Mouse (Mus musculus) neural tube, embryonic 11.5 days (tissue): ENCODE measurements at regions not wholly inside any gene's neighbourhood (a gene's known extent, or its start where the extent isn't known, plus 50 kb on each side); places are given as distances from the start of the nearest gene placed in this dataset.

Experiments used
- ATAC-seq: fragments of 200-750 bp; cut with Nextera tagmentation; 2 replicates; pipeline ENCODE4 v1.8.0; 2017; ENCODE audit warnings: moderate number of reproducible peaks, mild to moderate bottlenecking, moderate TSS enrichment, moderate library complexity; ENCODE audit not compliant: insufficient read depth, low FRiP score, low TSS enrichment
- DNase-seq: peaks from one replicate; pipeline ENCODE4 v3.0.0-alpha.2; 2015; ENCODE audit warnings: low spot score
- H3K27ac ChIP-seq: fragments of 300-500 bp; sonication (generic); 2 replicates; pipeline ENCODE4 v1.5.1; 2014; ENCODE audit warnings: low read depth, mild to moderate bottlenecking, low read length
- H3K27me3 ChIP-seq: fragments of 300-500 bp; sonication (generic); 2 replicates; pipeline ENCODE4 v1.6.1; 2014; ENCODE audit warnings: mild to moderate bottlenecking, low read length, mixed read lengths; ENCODE audit not compliant: control insufficient read depth, insufficient read depth
- H3K36me3 ChIP-seq: fragments of 300-500 bp; sonication (generic); 2 replicates; pipeline ENCODE4 v1.6.1; 2014; ENCODE audit warnings: mild to moderate bottlenecking, low read length, moderate library complexity, mixed read lengths; ENCODE audit not compliant: control insufficient read depth, insufficient read depth
- H3K4me1 ChIP-seq: fragments of 300-500 bp; sonication (generic); 2 replicates; pipeline ENCODE4 v1.6.1; 2014; ENCODE audit warnings: low read length, mixed read lengths; ENCODE audit not compliant: control insufficient read depth, insufficient read depth
- H3K4me2 ChIP-seq: fragments of 300-500 bp; sonication (generic); 2 replicates; pipeline ENCODE4 v1.6.1; 2014; ENCODE audit warnings: low read depth, mild to moderate bottlenecking, moderate library complexity
- H3K4me3 ChIP-seq: fragments of 300-500 bp; sonication (generic); 2 replicates; pipeline ENCODE4 v1.5.1; 2014; ENCODE audit warnings: low read depth, low read length
- H3K9ac ChIP-seq: fragments of 300-500 bp; sonication (generic); 2 replicates; pipeline ENCODE4 v1.6.1; 2014; ENCODE audit warnings: mild to moderate bottlenecking, low read length
- H3K9me3 ChIP-seq: fragments of 300-500 bp; sonication (generic); 2 replicates; pipeline ENCODE4 v1.6.1; 2016; ENCODE audit warnings: low read length; ENCODE audit not compliant: control insufficient read depth
- WGBS: fragments of 180-500 bp; shearing (Covaris S2); extraction: QIAGEN DNeasy Blood & Tissue Kit; methylation state at CpG from one replicate; pipeline ENCODE4 v1.1.7; 2014; 5-methylcytosine and 5-hydroxymethylcytosine counted together

GRCm38 (mm10) chr2:161177355-161178021, 68.6 kb upstream of the Chd6 start:
- ATAC-seq (peak; percentile 67), DNase-seq (peak; percentile 80)
- H3K27ac ChIP-seq: no peak overlapping the region
- no peaks in the 10 kb centered on the region for H3K4me1 ChIP-seq
- peak overlapping the region; percentile 27 for H3K4me3 ChIP-seq
- H3K27me3 ChIP-seq: no peaks in the 10 kb centered on the region
- WGBS: 4% methylated on average over 20 of the region's 20 CpGs
- H3K4me2 ChIP-seq: peak overlapping the region; percentile 36
- H3K9me3 ChIP-seq: no peaks in the 10 kb centered on the region
- H3K9ac ChIP-seq: peak overlapping the region; percentile 2; the same call in 1 of the 2 replicates
- H3K36me3 ChIP-seq: no peaks in the 10 kb centered on the region

- DNase-seq: no peak
- Histone ChIP-seq H3K4me2 (no peak overlapping the region), H3K9ac (no peak overlapping the region), H3K36me3 (no peaks in the 10 kb centered on the region), H3K4me3 (no peak overlapping the region), H3K27me3 (no peaks in the 10 kb centered on the region), H3K27ac (no peak overlapping the region), H3K9me3 (no peaks in the 10 kb centered on the region), H3K4me1 (0 out of 2 replicates have a peak, but pooled peaks cover 6% of the 10 kb centered on the region)
- 17% methylated on average over 3 of the region's 3 CpGs for WGBS
- ATAC-seq: no peak
Measured at GRCm38 (mm10) chr2:161166681-161167080, 57.8 kb upstream of the Chd6 start.

- no peak overlapping the region for H3K27ac ChIP-seq
- no peak overlapping the region for H3K9ac ChIP-seq
- ATAC-seq: no peak
- 0 out of 2 replicates have a peak, but pooled peaks cover 6% of the 10 kb centered on the region for H3K4me1 ChIP-seq
- DNase-seq: no peak
- no peaks in the 10 kb centered on the region for H3K27me3 ChIP-seq
- no peaks in the 10 kb centered on the region for H3K9me3 ChIP-seq
- no peak overlapping the region for H3K4me2 ChIP-seq
- no peaks in the 10 kb centered on the region for H3K36me3 ChIP-seq
- H3K4me3 ChIP-seq: no peak overlapping the region
- 77% methylated on average over 3 of the region's 3 CpGs for WGBS
Measured at GRCm38 (mm10) chr2:161165495-161165894, 56.6 kb upstream of the Chd6 start.

GRCm38 (mm10) chr2:161164320-161164719, 55.4 kb upstream of the Chd6 start:
- Histone ChIP-seq H3K9ac (no peak overlapping the region), H3K4me1 (0 out of 2 replicates have a peak, but pooled peaks cover 6% of the 10 kb centered on the region), H3K27me3 (no peaks in the 10 kb centered on the region), H3K27ac (no peak overlapping the region), H3K9me3 (no peaks in the 10 kb centered on the region), H3K4me2 (no peak overlapping the region), H3K36me3 (no peaks in the 10 kb centered on the region), H3K4me3 (no peak overlapping the region)
- ATAC-seq (no peak), DNase-seq (no peak)
- WGBS: 80% methylated on average over 5 of the region's 5 CpGs
